In the genomic region with DNA sequence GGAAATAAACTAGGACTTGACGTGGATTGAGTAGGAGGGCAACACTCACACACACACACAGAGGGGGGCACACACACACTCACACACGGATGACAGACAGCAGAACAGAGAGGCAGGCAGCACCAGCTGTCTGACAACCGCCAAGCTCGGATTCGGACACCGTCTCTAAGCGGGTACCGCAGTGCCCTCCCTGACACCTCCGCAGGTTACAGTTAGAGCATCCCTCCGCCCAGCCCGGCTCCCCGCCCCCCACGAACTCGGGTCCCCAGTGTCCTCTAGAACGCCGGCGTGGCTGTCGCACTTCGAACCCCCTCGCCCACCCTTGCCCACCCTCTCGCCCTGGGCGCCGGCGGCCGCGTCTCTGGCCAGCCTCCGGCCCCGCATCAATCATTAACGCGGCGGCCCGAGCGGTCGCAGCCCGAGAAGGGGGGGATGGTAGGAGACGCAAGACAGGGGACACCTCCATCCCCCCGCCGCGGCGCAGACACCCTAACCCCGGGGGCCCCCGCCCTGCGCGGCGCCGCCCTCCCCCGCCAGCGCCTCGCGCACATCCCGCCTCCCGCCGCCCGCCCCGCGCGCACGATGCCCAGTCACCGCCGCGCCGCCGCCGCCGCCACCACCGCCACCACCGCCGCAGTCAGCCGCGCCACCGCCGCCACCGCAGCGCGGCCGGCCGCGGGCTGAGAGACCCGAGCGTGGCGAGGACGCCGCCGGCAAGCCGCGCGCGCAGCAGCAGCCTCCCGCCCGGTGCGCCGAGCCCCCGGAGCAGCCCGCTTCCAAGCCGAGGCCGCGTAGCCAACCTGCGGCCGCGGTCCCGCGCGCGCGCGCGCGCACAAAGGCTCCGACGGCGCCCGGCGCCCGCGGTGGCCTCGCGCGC, we compare ENCODE assay signal across 8 mouse cellular contexts. TPM values are rescaled to one million over a fixed set of nuclear protein-coding genes. Genes with fewer than 3 reads are reported as not detected.
DNase-seq lines count a peak whose midpoint lies in the region; ATAC-seq and TF ChIP-seq lines count a peak whose summit lies in the region.

A gene (plus strand): TSS at position 599 of the 877 bp plus-strand sequence.

- H3K36me3 ChIP-seq in liver, postnatal 0 days (replicated peaks; ENCODE audit: insufficient read depth, low read length) = peaks cover 3% of the 10 kb centered on the region; the same call in 1 of the 2 replicates

- intact Hi-C loops in heart, postnatal 10 days (cut with DNase I) = no loop called here

- H3K27ac ChIP-seq in bone marrow, adult 2 months (ENCODE audit: control insufficient read depth, insufficient read depth, low read depth, low read length, poor library complexity) = peak within 1 kb of the TSS; percentile 90
- H3K27ac ChIP-seq in liver, postnatal 0 days (ENCODE audit: low read depth) = peak within 1 kb of the TSS; percentile 86

- 8% methylated on average over 113 of the region's 118 CpGs for WGBS in bone marrow, adult 2 months
- under 1% methylated on average over 50 of the region's 118 CpGs for WGBS in liver, postnatal 0 days (ENCODE audit: insufficient replicate concordance)

- H3K4me2 ChIP-seq in liver, postnatal 0 days (ENCODE audit: low read depth, low read length) = peak within 1 kb of the TSS; percentile 86

- peak within 1 kb of the TSS; percentile 77 for H3K9ac ChIP-seq in liver, postnatal 0 days (replicated peaks)

- ATAC-seq in erythroblast, adult 5-6 weeks (replicated peaks; ENCODE audit: low FRiP score, poor library complexity, severe bottlenecking) = 0 out of 2 replicates have a peak, but pooled peaks have one; percentile 13
- ATAC-seq in liver, postnatal 0 days = peak; percentile 72

- no peaks in the 10 kb centered on the region for H3K9me3 ChIP-seq in liver, postnatal 0 days (ENCODE audit: low read length)

- no peak for TF ChIP-seq EP300 in liver, postnatal 0 days (IDR thresholded peaks at IDR 0.05; ENCODE audit: low read depth)

- TF ChIP-seq POLR2A in bone marrow, adult 2 months (IDR thresholded peaks at IDR 0.05; ENCODE audit: borderline replicate concordance, control insufficient read depth, low read depth, low read length) = no peak

- H3K4me3 ChIP-seq in bone marrow, adult 2 months (replicated peaks; ENCODE audit: control insufficient read depth, low read depth, low read length) = peak within 1 kb of the TSS; percentile 99
- H3K4me3 ChIP-seq in liver, postnatal 0 days (ENCODE audit: low read depth, low read length) = peak within 1 kb of the TSS; percentile 70

- peaks cover 22% of the 10 kb centered on the region; the same call in 1 of the 2 replicates for H3K27me3 ChIP-seq in liver, postnatal 0 days (ENCODE audit: insufficient read depth, low read length)

- peak; percentile 22 for DNase-seq in ES-CJ7 (ENCODE audit: low read depth, low spot score)
- peak; percentile 35 to 42 for DNase-seq in heart, postnatal 10 days
- peak; percentile 81 to 88 for DNase-seq in kidney, postnatal 36 days
- DNase-seq in liver, postnatal 0 days = peak; percentile 86
- DNase-seq in right cerebral cortex, postnatal 36 days (ENCODE audit: low spot score in 2 of 2) = peak; percentile 53 to 55
- no peak for DNase-seq in MN1 (ENCODE audit: low spot score)

- TF ChIP-seq CTCF in bone marrow, adult 2 months (IDR thresholded peaks at IDR 0.05; ENCODE audit: control insufficient read depth, insufficient read depth, low read length) = no peak
- no peak for TF ChIP-seq CTCF in liver, postnatal 0 days (IDR thresholded peaks at IDR 0.05; ENCODE audit: low read depth)

- H3K4me1 ChIP-seq in bone marrow, adult 2 months (ENCODE audit: control insufficient read depth, insufficient read depth, low read length) = peaks cover 2% of the 10 kb centered on the region
- peaks cover 39% of the 10 kb centered on the region for H3K4me1 ChIP-seq in liver, postnatal 0 days (ENCODE audit: insufficient read depth)

RNA-seq across cellular contexts. Expression of the gene that starts here (rescaled TPM):
- 17.0 and 17.9 TPM in 2 replicates for polyA plus RNA-seq in bone marrow, adult 2 months (2011; ENCODE audit: insufficient read depth, insufficient read length, low replicate concordance, missing spikeins)
- 89.2 and 103 TPM in 2 replicates for total RNA-seq in erythroblast, adult 5-6 weeks (2015; ENCODE audit: low replicate concordance)
- 114 and 145 TPM in 2 replicates for total RNA-seq in erythroblast, adult 5-6 weeks (2017; ENCODE audit: low replicate concordance)
- total RNA-seq in heart, postnatal 10 days (2021) = 10 to 100 TPM; 45.9 to 56.3 TPM
- 63.6 and 68.7 TPM in 2 replicates for polyA plus RNA-seq in liver, postnatal 0 days (2015; fragmentation: Nextera tagmentation; extraction: Ambion mirVana)
